Comparison of ENCODE assay signal across 27 mouse cellular contexts in the genomic region with DNA sequence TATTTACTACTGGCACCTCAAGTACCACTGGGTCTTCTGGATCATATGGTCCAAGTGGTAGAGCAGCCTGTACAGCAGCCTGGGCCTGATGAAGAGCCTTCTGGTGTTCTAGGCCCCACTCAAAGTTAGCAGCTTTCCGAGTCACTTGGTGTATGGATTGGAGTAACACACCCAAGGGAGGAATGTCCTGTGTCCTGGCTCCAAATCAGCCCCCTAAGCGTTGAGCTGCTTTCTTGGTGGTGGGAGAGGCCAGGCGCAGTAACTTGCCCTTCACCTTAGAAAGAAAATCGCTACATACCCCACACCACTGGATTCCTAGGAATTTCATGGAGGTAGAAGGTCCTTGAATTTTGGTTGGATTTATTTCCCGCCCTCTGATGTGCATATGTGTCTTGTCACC. TPM values are rescaled to one million over a fixed set of nuclear protein-coding genes. Genes with fewer than 3 reads are reported as not detected.
DNase-seq lines count a peak whose midpoint lies in the region; TF ChIP-seq lines count a peak whose summit lies in the region.
"Had no signal": no experiment of that assay in that cellular context is flagged by ENCODE, and none has a peak within 500 bp of the region (broad histone marks: within the 10 kb centered on the region; RNA-seq: fewer than 3 reads in every experiment).

No protein-coding gene starts in this region.

- H3K27ac ChIP-seq in ES-E14 (ENCODE audit: insufficient read depth, low read depth, low read length, poor library complexity, severe bottlenecking) = peak overlapping the region; percentile 45; the same call in 1 of the 2 replicates

- H3K9me3 ChIP-seq in ES-E14 (ENCODE audit: control insufficient read depth, insufficient read depth, low read depth, low read length) = no peaks in the 10 kb centered on the region
- H3K9me3 ChIP-seq: G1E had no signal

- H3K9ac ChIP-seq in ES-E14 (ENCODE audit: insufficient read depth, low read depth, low read length, poor library complexity, severe bottlenecking) = no peak overlapping the region

- H3K4me1 ChIP-seq in ES-E14 (ENCODE audit: control insufficient read depth in 2 of 2, insufficient read depth in 2 of 2, low read length in 2 of 2, poor library complexity in 1 of 2) = peaks cover 10 to 27% of the 10 kb centered on the region in 2 experiments

- in situ Hi-C loops in ES-E14 (cut with MboI; ENCODE audit: low sequenced_read_pairs in 2 of 2, unreplicated experiment in 2 of 2) = no loop called here

- DNase-seq in ES-CJ7 (ENCODE audit: low read depth, low spot score) (peak; percentile 74), ES-E14 (ENCODE audit: low read depth, low spot score) (no peak), R1 (ENCODE audit: low read depth, low spot score) (peak; percentile 77), ZHBTc4 (ENCODE audit: low read depth, low spot score) (peak; percentile 75)
- no peak for DNase-seq in adrenal gland, adult 8-10 months
- DNase-seq in thymus, postnatal 0 days (ENCODE audit: low spot score) = no peak
- no peak for DNase-seq in layer of hippocampus, postnatal 14 days (ENCODE audit: low spot score in 2 of 2)
- DNase-seq in urinary bladder, adult 2 months (ENCODE audit: low spot score) = no peak
- DNase-seq: adrenal gland, adult 2 months; adrenal gland, postnatal 10 days; adrenal gland, postnatal 14 days; adrenal gland, postnatal 25 days; adrenal gland, postnatal 36 days; B cell, adult 2 months; cerebellum, adult 11 months; cerebellum, adult 11-12 months; cerebellum, adult 18-20 months; cerebellum, adult 2 months; cerebellum, adult 8-10 months; cerebellum, adult 9-10 months; cerebellum, adult 9-11 months had no signal

- no peak overlapping the region for H3K4me3 ChIP-seq in ES-E14 (ENCODE audit: insufficient read depth in 1 of 2, low read depth in 1 of 2, low read length in 2 of 2, poor library complexity in 1 of 2, severe bottlenecking in 1 of 2)

- no peaks in the 10 kb centered on the region for H3K36me3 ChIP-seq in ES-E14 (ENCODE audit: control insufficient read depth, insufficient read depth, low read length, poor library complexity, severe bottlenecking)
- H3K36me3 ChIP-seq: G1E had no signal

TF ChIP-seq in ES-E14, 5 proteins besides CTCF, POLR2A, EP300 and RAD21:
- TF ChIP-seq ZNF384 (IDR thresholded peaks at IDR 0.05; ENCODE audit: low read depth, low read length) (no peak), CHD2 (IDR thresholded peaks at IDR 0.05; ENCODE audit: low read depth, low read length) (no peak), MAFK (IDR thresholded peaks at IDR 0.05; ENCODE audit: insufficient read depth, low read depth, low read length) (no peak), HCFC1 (IDR thresholded peaks at IDR 0.05; ENCODE audit: borderline replicate concordance, insufficient read depth, low read length) (no peak), ZC3H11A (IDR thresholded peaks at IDR 0.05; ENCODE audit: borderline replicate concordance, low read depth, low read length) (no peak)

RNA-seq across cellular contexts. Expression of gene Asic1, which starts 14.0 kb away (rescaled TPM):
- 6.6 and 15.0 TPM in 2 replicates for total RNA-seq in ES-E14 (2012; rRNA removed)
- 1 to 10 TPM; 1.4 to 2.5 (median 1.8) TPM for total RNA-seq in adrenal gland, adult 8-10 months (2022)
- 0.94 and 1.1 TPM in 2 replicates for polyA plus RNA-seq in thymus, postnatal 0 days (2015; fragmentation: Nextera tagmentation; extraction: Ambion mirVana)
- 10 to 100 TPM; 37.3 to 41.3 TPM for total RNA-seq in layer of hippocampus, postnatal 14 days (2021)
- polyA plus RNA-seq in urinary bladder, adult 2 months (2012; rRNA removed) = 0.19 and 0.22 TPM in 2 replicates
- polyA plus RNA-seq: G1E had no signal

RNA-seq across cellular contexts. Expression of gene Smarcd1, which starts 17.8 kb away (rescaled TPM):
- 62.1 and 76.3 TPM in 2 replicates for total RNA-seq in ES-E14 (2012; rRNA removed)
- 10 to 100 TPM; 45.2 to 90.5 (median 62.8) TPM for total RNA-seq in adrenal gland, adult 8-10 months (2022)
- 36.3 and 41.1 TPM in 2 replicates for polyA plus RNA-seq in thymus, postnatal 0 days (2015; fragmentation: Nextera tagmentation; extraction: Ambion mirVana)
- total RNA-seq in layer of hippocampus, postnatal 14 days (2021) = 100 to 1,000 TPM in 1 of 2 experiments, 10 to 100 TPM in 1; 96.1 to 106 TPM
- polyA plus RNA-seq in urinary bladder, adult 2 months (2012; rRNA removed) = 20.4 and 20.5 TPM in 2 replicates

RNA-seq across cellular contexts. Expression of gene Gm17349, which starts 21.1 kb away (rescaled TPM):
- total RNA-seq in ES-E14 (2012; rRNA removed) = 2.3 and 2.5 TPM in 2 replicates
- total RNA-seq in adrenal gland, adult 8-10 months (2022) = 10 to 100 TPM; 30.4 to 55.2 (median 34.8) TPM
- not detected in 2 replicates for polyA plus RNA-seq in thymus, postnatal 0 days (2015; fragmentation: Nextera tagmentation; extraction: Ambion mirVana)
- total RNA-seq in layer of hippocampus, postnatal 14 days (2021) = 1 to 10 TPM; 5.3 to 5.5 TPM
- polyA plus RNA-seq in urinary bladder, adult 2 months (2012; rRNA removed) = 0.52 TPM in 1 of 2 replicates, not detected in the other
- polyA plus RNA-seq: activated CD4-positive, CD25-positive, alpha-beta regulatory T cell, adult 4 months; brain, embryonic 14.5 days; C2C12; CD4-positive, CD25-positive, alpha-beta regulatory T cell, adult 4 months; cerebellum, adult 2 months; Patski had no signal

RNA-seq across cellular contexts. Expression of gene Racgap1, which starts 32.7 kb away (rescaled TPM):
- total RNA-seq in ES-E14 (2012; rRNA removed) = 109 and 127 TPM in 2 replicates
- 1 to 10 TPM; 2.5 to 5.6 (median 4.8) TPM for total RNA-seq in adrenal gland, adult 8-10 months (2022)
- 121 and 132 TPM in 2 replicates for polyA plus RNA-seq in thymus, postnatal 0 days (2015; fragmentation: Nextera tagmentation; extraction: Ambion mirVana)
- total RNA-seq in layer of hippocampus, postnatal 14 days (2021) = 1 to 10 TPM; 7.6 to 8.7 TPM
- polyA plus RNA-seq in urinary bladder, adult 2 months (2012; rRNA removed) = 5.4 and 6.1 TPM in 2 replicates

RNA-seq across cellular contexts. Expression of gene Gpd1, which starts 33.2 kb away (rescaled TPM):
- total RNA-seq in ES-E14 (2012; rRNA removed) = 0.85 and 1.1 TPM in 2 replicates
- 100 to 1,000 TPM; 189 to 666 (median 461) TPM for total RNA-seq in adrenal gland, adult 8-10 months (2022)
- 0.30 and 1.8 TPM in 2 replicates for polyA plus RNA-seq in thymus, postnatal 0 days (2015; fragmentation: Nextera tagmentation; extraction: Ambion mirVana)
- 10 to 100 TPM; 76.3 to 83.1 TPM for total RNA-seq in layer of hippocampus, postnatal 14 days (2021)
- polyA plus RNA-seq in urinary bladder, adult 2 months (2012; rRNA removed) = 11.7 and 14.9 TPM in 2 replicates
- total RNA-seq: G1E had no signal
- polyA plus RNA-seq: G1E had no signal

Comparison
In these comparisons a context has a peak if more than half of its experiments do, and no peak if none do; other contexts are left out.
1. DNase-seq: peak in ES-CJ7 (single experiment), R1 (single experiment) and ZHBTc4 (single experiment); none in ES-E14 (single experiment), adrenal gland, adult 8-10 months (single experiment), thymus, postnatal 0 days (single experiment), layer of hippocampus, postnatal 14 days (0 of 2) and urinary bladder, adult 2 months (single experiment).